Mouse (Mus musculus): ENCODE measurements at regions not wholly inside any gene's neighbourhood (a gene's known extent, or its start where the extent isn't known, plus 50 kb on each side); places are given as distances from the start of the nearest gene placed in this dataset.
A peak's percentile ranks its signal among the peaks of the same experiment; 100 is the strongest.

DNA sequence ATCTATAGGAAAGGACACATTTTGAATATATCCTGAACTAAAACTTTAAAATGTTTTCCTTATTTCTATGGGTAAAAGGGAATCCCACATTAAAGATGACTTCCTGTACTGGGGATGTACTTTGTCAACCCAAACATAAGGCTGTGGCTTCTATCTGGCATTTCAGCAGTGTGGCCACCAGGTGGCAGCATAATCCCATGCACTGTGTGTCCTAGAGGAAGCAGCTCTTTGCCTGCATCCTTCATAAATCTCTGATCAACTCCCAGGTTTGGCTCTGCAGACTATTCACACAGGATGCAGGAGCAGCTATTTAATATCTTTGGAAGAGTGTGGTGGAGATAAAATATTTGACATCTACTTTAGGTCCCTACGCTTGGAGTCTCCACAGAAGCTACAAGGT lies 59.1 kb downstream of the Bmp15 start:
- peak; percentile 61 to 69 for DNase-seq (ENCODE audit: low spot score in 2 of 2)

GRCm38 (mm10) chrX:6258523-6258922 lies 62.0 kb downstream of the Bmp15 start:
- no peak for DNase-seq (ENCODE audit: low spot score in 2 of 2)

- DNase-seq (ENCODE audit: low spot score in 2 of 2): peak in 1 of 2 experiments; percentile 9
These were observed 66.5 kb downstream of the Bmp15 start for GRCm38 (mm10) chrX:6254058-6254457.

GRCm38 (mm10) chrX:6252873-6253272 lies 67.6 kb downstream of the Bmp15 start:
- no peak for DNase-seq (ENCODE audit: low spot score in 2 of 2)
